Mouse (Mus musculus) G1E (cell line): ENCODE results near the gene Abca4. TPM values are rescaled to one million over a fixed set of nuclear protein-coding genes. Genes with fewer than 3 reads are reported as not detected.

Experiments used
- ATAC-seq: 2 replicates; pipeline ENCODE4 v1.8.0; 2016; ENCODE audit warnings: mild to moderate bottlenecking; ENCODE audit not compliant: insufficient number of reproducible peaks, poor library complexity, low FRiP score, severe bottlenecking; ENCODE audit errors: extremely low read depth
- DNase-seq: peaks from one replicate; pipeline ENCODE4 v3.0.0; 2012; ENCODE audit warnings: low spot score
- H3K27me3 ChIP-seq: 2 replicates; pipeline ENCODE4 v1.6.1; 2012; ENCODE audit warnings: mild to moderate bottlenecking, low read length, inconsistent platforms; ENCODE audit not compliant: insufficient read depth
- H3K36me3 ChIP-seq: replicated peaks from 2 replicates; pipeline ENCODE3; 2012; ENCODE audit warnings: mild to moderate bottlenecking, inconsistent platforms
- H3K4me1 ChIP-seq: 2 replicates; pipeline ENCODE4 v1.6.1; 2012; ENCODE audit warnings: low read depth, low read length, inconsistent platforms, mixed read lengths; ENCODE audit not compliant: insufficient read depth
- H3K4me3 ChIP-seq: 2 replicates; pipeline ENCODE4 v1.5.1; 2012; ENCODE audit warnings: low read depth, mild to moderate bottlenecking, inconsistent platforms, low read length, moderate library complexity, mixed read lengths
- H3K9me3 ChIP-seq: replicated peaks from 2 replicates; pipeline ENCODE4 v1.6.1; 2012; ENCODE audit warnings: inconsistent platforms
- CTCF ChIP-seq: IDR thresholded peaks from 2 replicates; pipeline ENCODE4 v1.5.1; 2012; ENCODE audit warnings: low read depth, low read length, inconsistent platforms, mixed read lengths
- GATA1 ChIP-seq: IDR thresholded peaks from 2 replicates; pipeline ENCODE4 v1.6.1; 2012; ENCODE audit warnings: borderline replicate concordance, low read length, inconsistent platforms, mixed read lengths
- GATA2 ChIP-seq: IDR thresholded peaks from 2 replicates; pipeline ENCODE4 v1.6.1; 2012; ENCODE audit warnings: low read depth, low read length, inconsistent platforms, borderline replicate concordance
- POLR2AphosphoS5 ChIP-seq: IDR thresholded peaks from 2 replicates; pipeline ENCODE4 v1.6.1; 2012; ENCODE audit warnings: low read depth, low read length, inconsistent platforms; ENCODE audit not compliant: insufficient replicate concordance
- TAL1 ChIP-seq: conservative IDR thresholded peaks from 2 replicates; pipeline ENCODE4 v1.6.1; 2012; ENCODE audit warnings: low read depth, low read length, inconsistent platforms, mixed read lengths
- polyA plus RNA-seq: library from polyadenylated mRNA; stranded (reverse); fragments of >175 nt; gene quantifications from 2 replicates; pipeline ENCODE4 v1.2.3, GENCODE M21; 2012
- total RNA-seq, 2 experiments: library from RNA; stranded (forward) in 1 of 2; stranded (reverse) in 1 of 2; fragments of 200-1000 nt in 1 of 2; fragments of >200 nt in 1 of 2; fragmentation: Nextera tagmentation in 1 of 2; gene quantifications; 2 replicates each; pipeline ENCODE4 v1.2.3; 2014 to 2017

Abca4 gene
- total and polyA plus RNA-seq, 3 experiments: 1.7 to 4.5 (median 1.8) TPM

- peaks cover 46% of the 10 kb centered on the region for H3K4me1 ChIP-seq
- ATAC-seq (no peak), DNase-seq (peak; percentile 10)
- no peaks in the 10 kb centered on the region for H3K36me3 ChIP-seq
- no peak overlapping the region for H3K4me3 ChIP-seq
- H3K27me3 ChIP-seq: no peaks in the 10 kb centered on the region
- H3K9me3 ChIP-seq: no peaks in the 10 kb centered on the region
- TF ChIP-seq POLR2AphosphoS5 (no peak), TAL1 (no peak), CTCF (peak; percentile 61)
Observed at GRCm38 (mm10) chr3:122103864-122104808, 59.9 kb downstream of the Abca4 start.

- TF ChIP-seq TAL1 (peak; percentile 44; the same call in 1 of the 2 replicates), POLR2AphosphoS5 (no peak)
- Histone ChIP-seq H3K36me3 (no peaks in the 10 kb centered on the region), H3K4me3 (no peak overlapping the region; the same call in 1 of the 2 replicates), H3K4me1 (peaks cover 60% of the 10 kb centered on the region), H3K9me3 (no peaks in the 10 kb centered on the region), H3K27me3 (no peaks in the 10 kb centered on the region)
- DNase-seq (peak; percentile 32), ATAC-seq (peak; percentile 61)
Observed at GRCm38 (mm10) chr3:122106920-122107319, 62.7 kb downstream of the Abca4 start.

GRCm38 (mm10) chr3:122107643-122108194 is 63.5 kb downstream of the Abca4 start:
- no peaks in the 10 kb centered on the region for H3K27me3 ChIP-seq
- TF ChIP-seq TAL1: peak; percentile 35; the same call in 1 of the 2 replicates
- no peak for TF ChIP-seq CTCF
- DNase-seq (peak; percentile 35), ATAC-seq (peak; percentile 67)
- H3K4me3 ChIP-seq: peak overlapping the region; percentile 61; the same call in 1 of the 2 replicates
- H3K36me3 ChIP-seq: no peaks in the 10 kb centered on the region
- H3K9me3 ChIP-seq: no peaks in the 10 kb centered on the region
- H3K4me1 ChIP-seq: peaks cover 68% of the 10 kb centered on the region

- TF ChIP-seq CTCF: no peak
- no peak for TF ChIP-seq POLR2AphosphoS5
- TF ChIP-seq TAL1: no peak
- H3K9me3 ChIP-seq: no peaks in the 10 kb centered on the region
- H3K4me3 ChIP-seq: no peak overlapping the region
- H3K4me1 ChIP-seq: peaks cover 86% of the 10 kb centered on the region
- ATAC-seq: no peak
- no peaks in the 10 kb centered on the region for H3K27me3 ChIP-seq
- DNase-seq: no peak
- no peaks in the 10 kb centered on the region for H3K36me3 ChIP-seq
Observed at GRCm38 (mm10) chr3:122109461-122109860, 65.2 kb downstream of the Abca4 start.

- Histone ChIP-seq H3K27me3 (no peaks in the 10 kb centered on the region), H3K36me3 (no peaks in the 10 kb centered on the region), H3K4me3 (peak overlapping the region; percentile 58; the same call in 1 of the 2 replicates), H3K9me3 (no peaks in the 10 kb centered on the region), H3K4me1 (peaks cover 76% of the 10 kb centered on the region)
- TF ChIP-seq GATA2 (no peak), POLR2AphosphoS5 (no peak), GATA1 (no peak), CTCF (no peak), TAL1 (peak; percentile 67)
- ATAC-seq: peak; percentile 59
- DNase-seq: peak; percentile 35
Observed at GRCm38 (mm10) chr3:122111141-122111981, 67.1 kb downstream of the Abca4 start.

- DNase-seq (no peak), ATAC-seq (no peak)
- TF ChIP-seq POLR2AphosphoS5: no peak
- TF ChIP-seq CTCF: no peak
- TF ChIP-seq GATA1: no peak
- no peak for TF ChIP-seq TAL1
- TF ChIP-seq GATA2: no peak
- Histone ChIP-seq H3K4me1 (peaks cover 20% of the 10 kb centered on the region), H3K4me3 (no peak overlapping the region), H3K9me3 (no peaks in the 10 kb centered on the region), H3K36me3 (no peaks in the 10 kb centered on the region), H3K27me3 (no peaks in the 10 kb centered on the region)
Observed at GRCm38 (mm10) chr3:122118651-122119214, 74.5 kb downstream of the Abca4 start.
